Mouse (Mus musculus) heart, postnatal 0 days (tissue): ENCODE results near the gene Nckap5. TPM values are rescaled to one million over a fixed set of nuclear protein-coding genes. Genes with fewer than 3 reads are reported as not detected.
A peak's percentile ranks its signal among the peaks of the same experiment; 100 is the strongest.

Experiments
- ATAC-seq: fragments of 200-750 bp; cut with Nextera tagmentation; 2 replicates; pipeline ENCODE4 v1.8.0; 2017; ENCODE audit warnings: low read depth, moderate number of reproducible peaks, moderate library complexity; ENCODE audit not compliant: insufficient read depth
- DNase-seq: peaks from one replicate; pipeline ENCODE4 v3.0.0-alpha.2; 2016; ENCODE audit warnings: low spot score
- H3K27ac ChIP-seq: fragments of 300-500 bp; sonication (generic); 2 replicates; pipeline ENCODE4 v1.5.1; 2014; ENCODE audit warnings: low read depth, mild to moderate bottlenecking
- H3K27me3 ChIP-seq: fragments of 300-500 bp; sonication (generic); 2 replicates; pipeline ENCODE4 v1.6.1; 2014; ENCODE audit warnings: low read length, mixed read lengths; ENCODE audit not compliant: control insufficient read depth, insufficient read depth
- H3K36me3 ChIP-seq: fragments of 300-500 bp; sonication (generic); replicated peaks from 2 replicates; pipeline ENCODE4 v1.6.1; 2014; ENCODE audit warnings: low read length, mixed read lengths; ENCODE audit not compliant: control insufficient read depth, insufficient read depth
- H3K4me1 ChIP-seq: fragments of 300-500 bp; sonication (generic); 2 replicates; pipeline ENCODE4 v1.6.1; 2014; ENCODE audit warnings: antibody characterized with exemption; ENCODE audit not compliant: control insufficient read depth, insufficient read depth
- H3K4me2 ChIP-seq: fragments of 300-500 bp; sonication (generic); 2 replicates; pipeline ENCODE4 v1.6.1; 2014; ENCODE audit warnings: low read depth, mild to moderate bottlenecking, low read length, moderate library complexity
- H3K4me3 ChIP-seq: fragments of 300-500 bp; sonication (generic); 2 replicates; pipeline ENCODE4 v1.5.1; 2014; ENCODE audit warnings: low read depth, low read length
- H3K9ac ChIP-seq: fragments of 300-500 bp; sonication (generic); replicated peaks from 2 replicates; pipeline ENCODE4 v1.6.1; 2014; ENCODE audit warnings: low read depth, low read length, mixed read lengths
- H3K9me3 ChIP-seq: fragments of 300-500 bp; sonication (generic); replicated peaks from 2 replicates; pipeline ENCODE4 v1.6.1; 2016; ENCODE audit warnings: low read length; ENCODE audit not compliant: control insufficient read depth
- CTCF ChIP-seq: IDR thresholded peaks from 2 replicates; pipeline ENCODE4 v1.5.1; 2016; ENCODE audit warnings: antibody characterized with exemption, control low read depth, low read depth
- EP300 ChIP-seq: IDR thresholded peaks from 2 replicates; pipeline ENCODE4 v1.6.1; 2016; ENCODE audit warnings: antibody characterized with exemption, low read depth
- WGBS: fragments of 180-500 bp; shearing (Covaris S2); extraction: QIAGEN DNeasy Blood & Tissue Kit; methylation state at CpG from one replicate; pipeline ENCODE4 v1.1.7; 2014; 5-methylcytosine and 5-hydroxymethylcytosine counted together
- polyA plus RNA-seq: library from polyadenylated mRNA; unstranded; fragments of >200 nt; fragmentation: Nextera tagmentation; extraction: Ambion mirVana; gene quantifications from 2 replicates; pipeline ENCODE4 v1.2.1, GENCODE M21; 2015
- total RNA-seq: library from RNA; depleted of rRNA; stranded (reverse); fragments of >200 nt; gene quantifications from 2 replicates; pipeline ENCODE4 v1.2.3, GENCODE M21; 2014; ENCODE audit warnings: low replicate concordance

The Nckap5 gene
- total and polyA plus RNA-seq, 2 experiments from 2014 or later = 4.6 to 14.5 TPM

- H3K27ac ChIP-seq = no peak overlapping the region
- no peak overlapping the region for H3K4me3 ChIP-seq
- no peak overlapping the region for H3K9ac ChIP-seq
- H3K4me1 ChIP-seq = peaks cover 11% of the 10 kb centered on the region; the same call in 1 of the 2 replicates
- H3K36me3 ChIP-seq = no peaks in the 10 kb centered on the region
- no peak for DNase-seq
- H3K27me3 ChIP-seq = no peaks in the 10 kb centered on the region
- no peaks in the 10 kb centered on the region for H3K9me3 ChIP-seq
- 74% methylated on average over 6 of the region's 6 CpGs for WGBS
- H3K4me2 ChIP-seq = no peak overlapping the region
- no peak for TF ChIP-seq EP300
- no peak for TF ChIP-seq CTCF
- ATAC-seq = no peak
Measured at GRCm38 (mm10) chr1:126765506-126766170, 65.0 kb downstream of the Nckap5 start.

- TF ChIP-seq CTCF (no peak), EP300 (no peak)
- H3K9me3 ChIP-seq = no peaks in the 10 kb centered on the region
- H3K36me3 ChIP-seq = no peaks in the 10 kb centered on the region
- peaks cover 11% of the 10 kb centered on the region; the same call in 1 of the 2 replicates for H3K4me1 ChIP-seq
- ATAC-seq = no peak
- no peak for DNase-seq
- WGBS = 65% methylated on average over 3 of the region's 3 CpGs
- no peak overlapping the region for H3K4me3 ChIP-seq
- H3K9ac ChIP-seq = no peak overlapping the region
- H3K27ac ChIP-seq = no peak overlapping the region
- no peaks in the 10 kb centered on the region for H3K27me3 ChIP-seq
- H3K4me2 ChIP-seq = no peak overlapping the region
Measured at GRCm38 (mm10) chr1:126764201-126764600, 66.4 kb downstream of the Nckap5 start.

GRCm38 (mm10) chr1:126763192-126763591, 67.4 kb downstream of the Nckap5 start:
- Histone ChIP-seq H3K4me3 (no peak overlapping the region), H3K36me3 (no peaks in the 10 kb centered on the region), H3K4me1 (peaks cover 11% of the 10 kb centered on the region; the same call in 1 of the 2 replicates), H3K27me3 (no peaks in the 10 kb centered on the region), H3K27ac (no peak overlapping the region), H3K4me2 (no peak overlapping the region), H3K9ac (no peak overlapping the region), H3K9me3 (no peaks in the 10 kb centered on the region)
- ATAC-seq = no peak
- whole genome bisulfite sequencing = 96% methylated on average over 2 of the region's 2 CpGs
- no peak for DNase-seq
- TF ChIP-seq CTCF (no peak), EP300 (no peak)

GRCm38 (mm10) chr1:126760386-126760785, 70.2 kb downstream of the Nckap5 start:
- ATAC-seq (peak; percentile 55; the same call in 1 of the 2 replicates), DNase-seq (no peak)
- no peak for TF ChIP-seq CTCF
- TF ChIP-seq EP300 = no peak
- H3K27ac ChIP-seq = no peak overlapping the region
- no peak overlapping the region for H3K4me2 ChIP-seq
- H3K27me3 ChIP-seq = no peaks in the 10 kb centered on the region
- no peak overlapping the region for H3K9ac ChIP-seq
- H3K4me3 ChIP-seq = no peak overlapping the region
- H3K36me3 ChIP-seq = no peaks in the 10 kb centered on the region
- WGBS = 75% methylated on average over 2 of the region's 2 CpGs
- H3K4me1 ChIP-seq = peaks cover 8% of the 10 kb centered on the region; the same call in 1 of the 2 replicates
- no peaks in the 10 kb centered on the region for H3K9me3 ChIP-seq

- no peaks in the 10 kb centered on the region for H3K4me1 ChIP-seq
- no peak for TF ChIP-seq EP300
- no peak for TF ChIP-seq CTCF
- no peak overlapping the region for H3K4me2 ChIP-seq
- DNase-seq (no peak), ATAC-seq (no peak)
- no peak overlapping the region for H3K9ac ChIP-seq
- 56% methylated on average over 5 of the region's 5 CpGs for WGBS
- no peaks in the 10 kb centered on the region for H3K9me3 ChIP-seq
- H3K4me3 ChIP-seq = no peak overlapping the region
- no peaks in the 10 kb centered on the region for H3K27me3 ChIP-seq
- no peak overlapping the region for H3K27ac ChIP-seq
- no peaks in the 10 kb centered on the region for H3K36me3 ChIP-seq
Measured at GRCm38 (mm10) chr1:126755682-126756081, 74.9 kb downstream of the Nckap5 start.

GRCm38 (mm10) chr1:126753611-126754010, 77.0 kb downstream of the Nckap5 start:
- DNase-seq (no peak), ATAC-seq (no peak)
- H3K9me3 ChIP-seq = no peaks in the 10 kb centered on the region
- TF ChIP-seq CTCF = no peak
- no peak for TF ChIP-seq EP300
- no peak overlapping the region for H3K4me3 ChIP-seq
- no peaks in the 10 kb centered on the region for H3K36me3 ChIP-seq
- H3K9ac ChIP-seq = no peak overlapping the region
- no peaks in the 10 kb centered on the region for H3K4me1 ChIP-seq
- no peak overlapping the region for H3K27ac ChIP-seq
- H3K4me2 ChIP-seq = no peak overlapping the region
- H3K27me3 ChIP-seq = no peaks in the 10 kb centered on the region
